Mouse (Mus musculus) limb, embryonic 10.5 days (tissue): ENCODE measurements at regions not wholly inside any gene's neighbourhood (a gene's known extent, or its start where the extent isn't known, plus 50 kb on each side); places are given as distances from the start of the nearest gene placed in this dataset.

Experiments used
- DNase-seq: peaks from one replicate; pipeline ENCODE4 v3.0.0-alpha.2; 2017; ENCODE audit warnings: low spot score
- H3K27ac ChIP-seq: fragments of 300-500 bp; sonication (generic); 2 replicates; pipeline ENCODE4 v1.5.1; 2016; ENCODE audit warnings: mild to moderate bottlenecking
- H3K27me3 ChIP-seq: fragments of 300-500 bp; sonication (generic); 2 replicates; pipeline ENCODE4 v1.6.1; 2016; ENCODE audit warnings: low read depth, mild to moderate bottlenecking; ENCODE audit not compliant: poor library complexity, severe bottlenecking
- H3K36me3 ChIP-seq: fragments of 300-500 bp; sonication (generic); 2 replicates; pipeline ENCODE4 v1.6.1; 2016; ENCODE audit warnings: mild to moderate bottlenecking, moderate library complexity
- H3K4me1 ChIP-seq: fragments of 300-500 bp; sonication (generic); 2 replicates; pipeline ENCODE4 v1.6.1; 2016
- H3K4me3 ChIP-seq: fragments of 300-500 bp; sonication (generic); 2 replicates; pipeline ENCODE4 v1.5.1; 2016; ENCODE audit warnings: mild to moderate bottlenecking, moderate library complexity
- H3K9me3 ChIP-seq: fragments of 300-500 bp; sonication (generic); replicated peaks from 2 replicates; pipeline ENCODE4 v1.6.1; 2016; ENCODE audit warnings: mild to moderate bottlenecking
- WGBS: fragments of 180-500 bp; shearing (Covaris S2); methylation state at CpG from one replicate; pipeline ENCODE4 v1.1.7; 2016; 5-methylcytosine and 5-hydroxymethylcytosine counted together

- H3K27ac ChIP-seq: peak overlapping the region; percentile 36; the same call in 1 of the 2 replicates
- peaks cover 25% of the 10 kb centered on the region for H3K4me1 ChIP-seq
- no peaks in the 10 kb centered on the region for H3K9me3 ChIP-seq
- no peak overlapping the region for H3K4me3 ChIP-seq
- WGBS: 59% methylated on average over 7 of the region's 7 CpGs
- no peaks in the 10 kb centered on the region for H3K27me3 ChIP-seq
- no peak for DNase-seq
- H3K36me3 ChIP-seq: no peaks in the 10 kb centered on the region
These were observed 363.2 kb upstream of the 3110018I06Rik start for GRCm38 (mm10) chr12:107125201-107125600.

DNA sequence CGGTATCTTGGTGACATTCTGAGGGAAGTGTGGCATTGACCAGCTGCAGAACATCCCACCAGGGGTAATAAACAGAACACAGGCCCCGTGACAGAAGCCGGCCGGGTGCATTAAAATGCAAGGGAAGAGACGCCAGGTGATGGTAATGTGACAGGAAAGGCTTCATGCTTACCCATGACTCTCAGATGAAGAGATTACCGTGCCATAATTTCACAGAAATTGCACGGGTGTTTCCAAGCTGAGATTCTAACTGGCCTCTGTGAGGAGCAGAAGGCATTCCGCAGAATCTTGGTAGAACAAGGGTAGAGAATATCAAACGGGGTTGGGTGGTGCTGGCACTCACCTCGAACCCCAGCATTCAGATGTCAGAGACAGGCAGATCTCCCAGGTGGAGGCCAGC lies 362.4 kb upstream of the 3110018I06Rik start:
- Histone ChIP-seq H3K4me3 (no peak overlapping the region), H3K9me3 (no peaks in the 10 kb centered on the region), H3K27ac (no peak overlapping the region), H3K27me3 (no peaks in the 10 kb centered on the region), H3K36me3 (no peaks in the 10 kb centered on the region), H3K4me1 (peaks cover 25% of the 10 kb centered on the region)
- 76% methylated on average over 10 of the region's 10 CpGs for WGBS
- no peak for DNase-seq

DNA sequence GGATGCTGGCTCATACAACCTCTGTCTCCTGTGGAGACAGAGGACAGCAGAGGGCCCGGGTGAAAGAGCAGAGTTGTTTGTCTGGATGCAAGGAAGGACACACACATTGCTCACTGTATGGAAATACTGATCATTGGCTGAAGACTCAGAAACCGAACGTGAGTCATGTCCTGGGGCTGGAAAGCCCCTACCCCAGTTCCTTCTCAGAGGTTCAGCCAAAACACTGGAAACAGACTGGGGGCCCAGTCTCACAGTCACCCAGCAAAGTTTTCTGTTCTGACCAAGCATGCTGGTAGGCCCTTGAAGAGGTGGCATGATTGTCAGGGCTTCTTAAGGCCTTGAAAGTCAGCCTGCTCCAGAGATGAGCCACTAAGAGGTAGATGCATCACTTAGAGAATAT lies 360.8 kb upstream of the 3110018I06Rik start:
- no peak overlapping the region for H3K27ac ChIP-seq
- H3K4me1 ChIP-seq: peaks cover 19% of the 10 kb centered on the region
- no peaks in the 10 kb centered on the region for H3K27me3 ChIP-seq
- WGBS: 93% methylated on average over 3 of the region's 3 CpGs
- no peak overlapping the region for H3K4me3 ChIP-seq
- no peaks in the 10 kb centered on the region for H3K9me3 ChIP-seq
- H3K36me3 ChIP-seq: no peaks in the 10 kb centered on the region
- DNase-seq: no peak

- Histone ChIP-seq H3K36me3 (no peaks in the 10 kb centered on the region), H3K4me1 (peaks cover 17% of the 10 kb centered on the region), H3K27me3 (no peaks in the 10 kb centered on the region), H3K9me3 (no peaks in the 10 kb centered on the region), H3K4me3 (no peak overlapping the region), H3K27ac (no peak overlapping the region)
- WGBS: 74% methylated on average over 6 of the region's 6 CpGs
- DNase-seq: no peak
These were observed 359.2 kb upstream of the 3110018I06Rik start for GRCm38 (mm10) chr12:107129232-107129631.

DNA sequence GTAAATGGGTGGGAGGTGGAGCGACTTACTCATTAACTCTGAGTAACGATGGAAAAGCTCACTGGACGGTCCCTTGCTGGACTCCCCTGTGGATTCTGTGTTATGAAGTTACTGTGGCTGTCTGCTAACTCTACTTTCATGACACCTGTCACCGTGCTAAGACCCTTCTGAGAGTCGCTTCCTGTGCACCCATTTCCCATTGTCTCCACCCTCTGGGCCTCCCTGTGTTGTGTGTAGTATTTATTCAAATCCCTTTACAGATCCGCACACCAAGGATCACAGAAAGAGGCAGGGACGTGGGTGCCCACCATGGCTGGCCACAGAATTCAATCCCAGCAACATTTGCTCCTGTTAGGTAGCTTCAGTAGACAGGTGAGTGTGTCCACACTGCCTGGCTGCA lies 357.1 kb upstream of the 3110018I06Rik start:
- no peak overlapping the region for H3K4me3 ChIP-seq
- DNase-seq: no peak
- H3K9me3 ChIP-seq: no peaks in the 10 kb centered on the region
- no peak overlapping the region for H3K27ac ChIP-seq
- no peaks in the 10 kb centered on the region for H3K4me1 ChIP-seq
- H3K36me3 ChIP-seq: no peaks in the 10 kb centered on the region
- H3K27me3 ChIP-seq: no peaks in the 10 kb centered on the region
- 85% methylated on average over 7 of the region's 7 CpGs for WGBS

- Histone ChIP-seq H3K36me3 (no peaks in the 10 kb centered on the region), H3K4me3 (no peak overlapping the region), H3K27me3 (no peaks in the 10 kb centered on the region), H3K4me1 (no peaks in the 10 kb centered on the region), H3K9me3 (no peaks in the 10 kb centered on the region), H3K27ac (no peak overlapping the region)
- DNase-seq: no peak
- WGBS: 88% methylated on average over 6 of the region's 6 CpGs
These were observed 356.6 kb upstream of the 3110018I06Rik start for GRCm38 (mm10) chr12:107131841-107132240.

DNA sequence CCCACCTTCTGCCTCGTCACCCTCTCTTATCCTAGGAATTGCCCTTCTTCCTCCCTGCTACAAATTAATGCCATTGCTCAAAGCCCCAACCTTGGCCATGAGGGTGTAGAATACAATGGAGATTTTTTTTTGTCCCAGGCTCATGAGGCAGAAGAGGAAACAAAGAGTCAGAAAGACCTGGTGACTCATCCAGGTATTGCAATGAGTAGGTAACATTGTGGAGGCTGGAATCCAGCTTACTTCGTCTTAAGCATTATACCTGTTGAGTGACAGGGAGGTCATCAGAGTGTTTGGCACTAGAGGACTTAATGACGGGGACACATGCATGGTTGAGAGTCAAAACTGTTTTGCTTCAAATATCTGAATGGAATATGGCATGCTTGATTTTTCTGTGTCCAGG lies 355.9 kb upstream of the 3110018I06Rik start:
- no peak for DNase-seq
- H3K27me3 ChIP-seq: no peaks in the 10 kb centered on the region
- H3K36me3 ChIP-seq: no peaks in the 10 kb centered on the region
- H3K4me1 ChIP-seq: no peaks in the 10 kb centered on the region
- H3K4me3 ChIP-seq: no peak overlapping the region
- H3K9me3 ChIP-seq: no peaks in the 10 kb centered on the region
- no peak overlapping the region for H3K27ac ChIP-seq
- 83% methylated on average over 3 of the region's 3 CpGs for WGBS

GRCm38 (mm10) chr12:107134353-107134752 lies 354.1 kb upstream of the 3110018I06Rik start:
- Histone ChIP-seq H3K9me3 (no peaks in the 10 kb centered on the region), H3K27ac (no peak overlapping the region), H3K4me1 (no peaks in the 10 kb centered on the region), H3K36me3 (no peaks in the 10 kb centered on the region), H3K4me3 (no peak overlapping the region), H3K27me3 (no peaks in the 10 kb centered on the region)
- no peak for DNase-seq
- WGBS: 91% methylated on average over 3 of the region's 3 CpGs

DNA sequence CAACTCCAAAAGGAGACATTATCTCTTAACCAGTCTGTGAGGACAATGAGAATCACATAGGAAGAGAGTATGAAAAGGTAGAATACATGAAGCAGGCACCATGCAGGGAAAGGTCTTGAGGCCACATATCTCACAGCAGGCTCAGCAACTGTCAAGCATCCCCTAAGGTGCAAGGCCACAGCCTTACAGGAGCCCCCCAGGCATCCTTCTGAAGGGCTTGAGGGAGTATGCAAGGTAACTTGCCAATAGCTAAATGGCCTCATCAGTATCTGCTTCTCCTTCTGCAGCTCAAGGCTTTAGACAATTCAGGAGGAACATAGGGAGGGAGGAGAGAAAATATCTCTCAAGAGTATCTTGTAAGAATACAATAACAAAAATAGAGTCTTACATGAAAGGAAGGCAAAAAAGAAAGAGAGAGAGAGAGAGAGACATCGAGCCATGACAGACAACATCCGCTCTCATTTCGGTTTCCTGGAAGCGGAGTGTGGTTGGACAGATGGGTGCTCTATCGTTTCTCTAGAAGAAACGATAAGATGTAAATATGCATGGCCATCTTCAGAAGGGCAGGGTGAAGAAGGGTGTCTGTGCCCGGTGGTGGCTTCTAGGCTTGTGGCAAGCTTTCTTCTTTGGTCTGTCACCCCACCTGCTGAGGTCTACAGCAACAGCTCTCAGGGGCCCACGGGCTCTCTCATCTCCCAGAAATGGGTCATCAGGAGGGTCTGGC lies 349.6 kb upstream of the 3110018I06Rik start:
- H3K27me3 ChIP-seq: no peaks in the 10 kb centered on the region
- no peak overlapping the region for H3K4me3 ChIP-seq
- 98% methylated on average over 8 of the region's 8 CpGs for WGBS
- no peaks in the 10 kb centered on the region for H3K36me3 ChIP-seq
- DNase-seq: no peak
- no peak overlapping the region for H3K27ac ChIP-seq
- no peaks in the 10 kb centered on the region for H3K4me1 ChIP-seq
- no peaks in the 10 kb centered on the region for H3K9me3 ChIP-seq

DNA sequence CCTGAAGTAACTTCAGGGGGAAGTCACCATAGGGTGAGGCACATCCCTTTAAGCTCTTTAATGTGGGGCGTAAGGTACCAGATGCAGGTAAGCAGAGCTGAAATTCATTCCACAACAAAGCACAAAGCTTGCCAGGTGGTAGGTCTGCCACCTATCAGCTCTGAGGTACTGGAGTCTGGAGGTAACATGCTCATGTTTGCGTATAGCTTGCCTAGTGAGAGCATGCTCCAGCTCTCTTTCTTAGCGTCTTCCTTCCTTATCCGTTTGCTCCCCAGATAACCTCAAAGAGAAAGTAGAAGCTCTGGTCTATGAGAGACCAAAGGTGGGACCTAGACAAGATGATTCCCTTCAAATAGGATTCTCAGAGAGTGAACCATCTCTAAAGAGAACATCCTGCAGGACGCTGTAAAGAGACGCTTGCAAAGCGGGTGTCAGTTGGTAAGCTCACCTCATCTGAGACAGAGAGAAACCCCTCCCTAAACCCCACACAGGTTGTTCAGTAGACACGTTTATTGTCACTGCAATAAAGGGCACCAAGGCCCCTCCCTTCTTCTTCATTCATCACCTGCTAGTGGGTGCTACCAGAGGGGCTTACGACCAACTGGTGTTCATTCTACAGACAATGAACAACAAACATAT lies 347.4 kb upstream of the 3110018I06Rik start:
- no peak overlapping the region for H3K4me3 ChIP-seq
- no peaks in the 10 kb centered on the region for H3K9me3 ChIP-seq
- H3K27me3 ChIP-seq: no peaks in the 10 kb centered on the region
- WGBS: 89% methylated on average over 9 of the region's 9 CpGs
- H3K27ac ChIP-seq: no peak overlapping the region
- no peaks in the 10 kb centered on the region for H3K4me1 ChIP-seq
- H3K36me3 ChIP-seq: no peaks in the 10 kb centered on the region
- DNase-seq: no peak

- Histone ChIP-seq H3K27me3 (no peaks in the 10 kb centered on the region), H3K9me3 (no peaks in the 10 kb centered on the region), H3K36me3 (no peaks in the 10 kb centered on the region), H3K27ac (no peak overlapping the region), H3K4me3 (no peak overlapping the region), H3K4me1 (0 out of 2 replicates have a peak, but pooled peaks cover 3% of the 10 kb centered on the region)
- DNase-seq: no peak
- 90% methylated on average over 6 of the region's 6 CpGs for WGBS
These were observed 346.2 kb upstream of the 3110018I06Rik start for GRCm38 (mm10) chr12:107142226-107142625.

DNA sequence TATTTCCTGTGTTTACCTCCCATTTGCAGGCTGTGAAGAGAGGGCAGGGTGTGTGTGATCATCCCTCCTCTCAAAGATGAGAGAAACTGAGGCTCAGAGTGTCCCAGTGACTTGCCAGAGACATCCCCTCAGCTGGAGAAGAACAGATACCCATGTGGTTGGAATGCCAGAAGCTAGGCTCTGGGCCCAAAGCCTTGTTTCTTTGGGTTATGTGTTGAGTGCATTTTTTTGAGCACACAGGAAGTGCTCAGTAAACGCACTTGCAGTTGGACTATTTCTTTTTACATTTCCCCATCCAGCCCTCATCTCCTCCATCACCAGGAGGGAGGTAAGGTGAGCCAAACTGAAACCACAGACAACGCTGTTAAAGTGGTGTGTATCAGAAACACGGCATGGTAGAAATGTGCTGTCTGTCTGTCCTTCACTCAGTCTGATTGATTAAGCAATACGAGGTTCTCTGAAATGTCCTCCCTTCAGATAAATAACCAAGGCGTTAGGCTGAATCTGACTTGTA lies 341.8 kb upstream of the 3110018I06Rik start:
- Histone ChIP-seq H3K4me3 (no peak overlapping the region), H3K4me1 (peaks cover 9% of the 10 kb centered on the region; the same call in 1 of the 2 replicates), H3K36me3 (no peaks in the 10 kb centered on the region), H3K27me3 (no peaks in the 10 kb centered on the region), H3K9me3 (no peaks in the 10 kb centered on the region), H3K27ac (no peak overlapping the region)
- no peak for DNase-seq
- WGBS: 81% methylated on average over 5 of the region's 5 CpGs

GRCm38 (mm10) chr12:107148451-107148850 lies 340.0 kb upstream of the 3110018I06Rik start:
- WGBS: 82% methylated on average over 8 of the region's 8 CpGs
- H3K36me3 ChIP-seq: no peaks in the 10 kb centered on the region
- H3K4me1 ChIP-seq: peaks cover 9% of the 10 kb centered on the region; the same call in 1 of the 2 replicates
- H3K9me3 ChIP-seq: no peaks in the 10 kb centered on the region
- no peak overlapping the region for H3K27ac ChIP-seq
- DNase-seq: no peak
- H3K4me3 ChIP-seq: no peak overlapping the region
- no peaks in the 10 kb centered on the region for H3K27me3 ChIP-seq
